Mouse (Mus musculus) heart, postnatal 0 days (tissue): ENCODE data around the gene Agmo. TPM values are rescaled to one million over a fixed set of nuclear protein-coding genes. Genes with fewer than 3 reads are reported as not detected.

ENCODE experiments used
- ATAC-seq: fragments of 200-750 bp; cut with Nextera tagmentation; 2 replicates; pipeline ENCODE4 v1.8.0; 2017; ENCODE audit warnings: low read depth, moderate number of reproducible peaks, moderate library complexity; ENCODE audit not compliant: insufficient read depth
- DNase-seq: peaks from one replicate; pipeline ENCODE4 v3.0.0-alpha.2; 2016; ENCODE audit warnings: low spot score
- H3K27ac ChIP-seq: fragments of 300-500 bp; sonication (generic); 2 replicates; pipeline ENCODE4 v1.5.1; 2014; ENCODE audit warnings: low read depth, mild to moderate bottlenecking
- H3K27me3 ChIP-seq: fragments of 300-500 bp; sonication (generic); 2 replicates; pipeline ENCODE4 v1.6.1; 2014; ENCODE audit warnings: low read length, mixed read lengths; ENCODE audit not compliant: control insufficient read depth, insufficient read depth
- H3K36me3 ChIP-seq: fragments of 300-500 bp; sonication (generic); replicated peaks from 2 replicates; pipeline ENCODE4 v1.6.1; 2014; ENCODE audit warnings: low read length, mixed read lengths; ENCODE audit not compliant: control insufficient read depth, insufficient read depth
- H3K4me1 ChIP-seq: fragments of 300-500 bp; sonication (generic); 2 replicates; pipeline ENCODE4 v1.6.1; 2014; ENCODE audit warnings: antibody characterized with exemption; ENCODE audit not compliant: control insufficient read depth, insufficient read depth
- H3K4me2 ChIP-seq: fragments of 300-500 bp; sonication (generic); 2 replicates; pipeline ENCODE4 v1.6.1; 2014; ENCODE audit warnings: low read depth, mild to moderate bottlenecking, low read length, moderate library complexity
- H3K4me3 ChIP-seq: fragments of 300-500 bp; sonication (generic); 2 replicates; pipeline ENCODE4 v1.5.1; 2014; ENCODE audit warnings: low read depth, low read length
- H3K9ac ChIP-seq: fragments of 300-500 bp; sonication (generic); replicated peaks from 2 replicates; pipeline ENCODE4 v1.6.1; 2014; ENCODE audit warnings: low read depth, low read length, mixed read lengths
- H3K9me3 ChIP-seq: fragments of 300-500 bp; sonication (generic); replicated peaks from 2 replicates; pipeline ENCODE4 v1.6.1; 2016; ENCODE audit warnings: low read length; ENCODE audit not compliant: control insufficient read depth
- CTCF ChIP-seq: IDR thresholded peaks from 2 replicates; pipeline ENCODE4 v1.5.1; 2016; ENCODE audit warnings: antibody characterized with exemption, control low read depth, low read depth
- EP300 ChIP-seq: IDR thresholded peaks from 2 replicates; pipeline ENCODE4 v1.6.1; 2016; ENCODE audit warnings: antibody characterized with exemption, low read depth
- WGBS: fragments of 180-500 bp; shearing (Covaris S2); extraction: QIAGEN DNeasy Blood & Tissue Kit; methylation state at CpG from one replicate; pipeline ENCODE4 v1.1.7; 2014; 5-methylcytosine and 5-hydroxymethylcytosine counted together
- polyA plus RNA-seq: library from polyadenylated mRNA; unstranded; fragments of >200 nt; fragmentation: Nextera tagmentation; extraction: Ambion mirVana; gene quantifications from 2 replicates; pipeline ENCODE4 v1.2.1, GENCODE M21; 2015
- total RNA-seq: library from RNA; depleted of rRNA; stranded (reverse); fragments of >200 nt; gene quantifications from 2 replicates; pipeline ENCODE4 v1.2.3, GENCODE M21; 2014; ENCODE audit warnings: low replicate concordance

Agmo gene
- total and polyA plus RNA-seq, 2 experiments from 2014 or later = 0.70 to 1.9 TPM

DNA sequence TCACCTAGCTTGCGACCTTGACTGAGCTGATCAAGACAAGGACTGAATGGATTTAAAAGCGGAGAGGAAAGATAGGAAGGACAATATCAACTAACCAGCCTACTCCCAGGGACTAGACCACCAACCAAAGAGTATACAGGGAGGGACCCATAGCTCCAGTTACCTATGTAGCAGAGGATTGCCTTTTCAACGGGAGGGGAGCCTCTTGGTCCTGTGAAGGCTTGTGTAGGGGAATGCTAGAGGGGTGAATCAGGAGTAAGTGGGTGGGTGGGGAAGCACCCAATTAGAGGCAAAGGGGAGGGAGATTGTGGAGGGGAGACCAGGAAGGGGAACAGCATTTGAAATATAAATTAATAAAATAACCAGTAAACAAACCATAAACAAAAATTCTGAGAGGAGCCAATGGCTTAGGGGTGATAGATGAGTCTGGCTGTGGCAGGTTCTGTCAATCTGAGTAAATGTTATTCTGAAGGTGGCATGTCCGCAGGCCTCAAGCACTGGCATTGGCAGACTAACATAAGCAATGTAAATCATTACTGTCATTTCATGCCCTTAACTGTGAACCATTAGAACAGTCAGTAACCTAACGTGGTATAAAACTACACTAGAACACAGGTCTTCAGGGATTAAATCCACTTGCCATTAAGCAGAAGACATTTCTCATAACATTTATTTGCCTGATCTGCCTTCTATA, 32.7 kb downstream of the Agmo start:
- no peak for ATAC-seq
- H3K27ac ChIP-seq = no peak overlapping the region
- WGBS = 81% methylated on average over 5 of the region's 5 CpGs

DNA sequence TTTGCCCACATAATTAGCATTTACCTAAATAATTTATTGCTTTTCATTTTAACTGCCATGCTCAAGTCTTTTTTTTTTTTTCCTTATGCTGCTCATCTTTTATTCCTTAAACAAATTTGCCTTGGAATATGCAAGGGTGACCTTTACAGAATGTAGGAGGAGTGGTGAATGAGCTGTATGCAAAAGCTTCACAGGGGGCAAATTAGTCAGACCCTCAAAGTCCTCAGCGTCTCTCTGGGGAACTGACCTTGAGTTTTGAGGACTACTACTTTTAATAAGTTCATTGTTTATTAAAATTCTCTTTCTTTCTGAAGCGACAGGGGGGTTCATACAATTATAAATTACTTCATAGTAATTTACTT, 33.2 kb downstream of the Agmo start:
- Histone ChIP-seq H3K27ac (no peak overlapping the region), H3K27me3 (no peaks in the 10 kb centered on the region), H3K36me3 (no peaks in the 10 kb centered on the region), H3K9ac (no peak overlapping the region), H3K4me2 (no peak overlapping the region), H3K4me3 (no peak overlapping the region), H3K4me1 (no peaks in the 10 kb centered on the region), H3K9me3 (no peaks in the 10 kb centered on the region)
- WGBS = 53% methylated on average over 2 of the region's 2 CpGs
- ATAC-seq (no peak), DNase-seq (no peak)
- TF ChIP-seq EP300 (no peak), CTCF (no peak)

More for the DNA sequence above, 32.7 kb downstream of the Agmo start:
- H3K4me3 ChIP-seq = no peak overlapping the region
- TF ChIP-seq EP300 = no peak
- no peak for TF ChIP-seq CTCF
- H3K36me3 ChIP-seq = no peaks in the 10 kb centered on the region
- no peaks in the 10 kb centered on the region for H3K27me3 ChIP-seq
- no peak for DNase-seq
- no peak overlapping the region for H3K4me2 ChIP-seq
- no peak overlapping the region for H3K9ac ChIP-seq
- no peaks in the 10 kb centered on the region for H3K9me3 ChIP-seq
- H3K4me1 ChIP-seq = no peaks in the 10 kb centered on the region

- Histone ChIP-seq H3K36me3 (no peaks in the 10 kb centered on the region), H3K9me3 (no peaks in the 10 kb centered on the region), H3K4me1 (no peaks in the 10 kb centered on the region), H3K4me3 (no peak overlapping the region), H3K4me2 (no peak overlapping the region), H3K27me3 (no peaks in the 10 kb centered on the region), H3K27ac (no peak overlapping the region), H3K9ac (no peak overlapping the region)
- 56% methylated on average over 1 of the region's 1 CpGs for WGBS
- no peak for TF ChIP-seq EP300
- no peak for TF ChIP-seq CTCF
- ATAC-seq (no peak), DNase-seq (no peak)
Observed at GRCm38 (mm10) chr12:37306956-37307466, 65.6 kb downstream of the Agmo start.

DNA sequence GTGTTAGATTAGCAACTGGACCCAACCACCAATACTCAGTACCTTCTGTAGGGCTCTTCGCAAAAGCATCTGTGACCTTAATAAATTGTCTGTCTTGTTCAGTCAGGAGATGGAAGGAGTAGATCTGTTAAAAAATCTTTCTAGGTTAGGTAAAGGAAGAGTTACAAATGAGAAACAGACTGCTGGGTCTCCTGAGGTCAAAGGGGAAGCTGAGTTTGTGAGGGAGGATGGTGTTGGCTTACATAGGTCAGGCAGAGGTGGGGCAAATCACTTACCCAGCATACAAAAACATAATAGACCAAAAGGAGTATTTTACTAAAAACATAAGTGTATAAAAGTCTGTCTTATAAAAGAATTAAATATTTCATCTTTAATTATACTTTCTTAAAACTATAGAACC, 69.3 kb downstream of the Agmo start:
- H3K4me1 ChIP-seq = no peaks in the 10 kb centered on the region
- H3K9me3 ChIP-seq = no peaks in the 10 kb centered on the region
- no peak overlapping the region for H3K4me2 ChIP-seq
- no peak overlapping the region for H3K27ac ChIP-seq
- ATAC-seq (no peak), DNase-seq (no peak)
- no peaks in the 10 kb centered on the region for H3K36me3 ChIP-seq
- 84% methylated on average over 1 of the region's 1 CpGs for WGBS
- H3K27me3 ChIP-seq = no peaks in the 10 kb centered on the region
- H3K4me3 ChIP-seq = no peak overlapping the region
- no peak overlapping the region for H3K9ac ChIP-seq
- TF ChIP-seq EP300 (no peak), CTCF (no peak)

- Histone ChIP-seq H3K4me3 (no peak overlapping the region), H3K27me3 (no peaks in the 10 kb centered on the region), H3K4me1 (no peaks in the 10 kb centered on the region), H3K4me2 (no peak overlapping the region), H3K9ac (no peak overlapping the region), H3K9me3 (no peaks in the 10 kb centered on the region), H3K36me3 (no peaks in the 10 kb centered on the region), H3K27ac (no peak overlapping the region)
- ATAC-seq (no peak), DNase-seq (no peak)
- whole genome bisulfite sequencing = 28% methylated on average over 3 of the region's 3 CpGs
- TF ChIP-seq EP300 (no peak), CTCF (no peak)
Observed at GRCm38 (mm10) chr12:37322860-37323259, 81.4 kb downstream of the Agmo start.

GRCm38 (mm10) chr12:37334987-37335386, 93.5 kb downstream of the Agmo start:
- WGBS = 54% methylated on average over 5 of the region's 5 CpGs
- Histone ChIP-seq H3K27ac (no peak overlapping the region), H3K27me3 (no peaks in the 10 kb centered on the region), H3K36me3 (no peaks in the 10 kb centered on the region), H3K4me2 (no peak overlapping the region), H3K9me3 (no peaks in the 10 kb centered on the region), H3K4me1 (no peaks in the 10 kb centered on the region), H3K9ac (no peak overlapping the region), H3K4me3 (no peak overlapping the region)
- DNase-seq (no peak), ATAC-seq (no peak)
- no peak for TF ChIP-seq EP300
- TF ChIP-seq CTCF = no peak
